Mouse (Mus musculus) kidney, adult 9 months (tissue): ENCODE measurements around the gene H2al1h.
"Not testable (repeated sequence)": the region's sequence is repeated elsewhere in the genome, so short reads cannot be mapped to it uniquely, and the experiment has no call there.

Experiments
- DNase-seq: peaks from one replicate; pipeline ENCODE4 v3.0.0; 2022

The H2al1h gene

GRCm38 (mm10) chrX:11321192-11321591 lies at the start of gene H2al1h:
H2al1h (plus strand) TSS chrX:11321492.
- not testable (repeated sequence) for DNase-seq

DNA sequence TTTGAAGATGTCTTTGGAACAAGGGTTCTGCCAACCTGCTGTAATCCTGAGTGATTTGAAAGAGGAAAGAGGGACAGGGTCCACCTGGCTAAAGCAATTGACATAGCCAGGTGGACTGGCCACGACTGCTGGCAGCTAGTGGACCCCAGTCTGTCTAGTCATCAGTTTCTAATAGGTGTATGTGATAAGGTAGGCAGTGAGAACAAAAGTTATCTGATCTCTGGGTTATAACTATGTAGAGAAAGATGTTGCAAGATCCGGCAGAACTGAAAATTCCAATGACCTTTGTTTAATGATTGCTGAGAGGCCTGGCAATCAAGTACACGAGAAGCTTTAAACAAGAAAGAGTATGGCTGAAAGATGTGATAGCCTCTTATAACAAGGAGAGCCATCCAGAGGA lies 48.1 kb upstream of the H2al1h start:
- DNase-seq: no peak

GRCm38 (mm10) chrX:11277083-11277482 lies 44.2 kb upstream of the H2al1h start:
- DNase-seq: no peak

GRCm38 (mm10) chrX:11280741-11281140 lies 40.6 kb upstream of the H2al1h start:
- DNase-seq: no peak

DNA sequence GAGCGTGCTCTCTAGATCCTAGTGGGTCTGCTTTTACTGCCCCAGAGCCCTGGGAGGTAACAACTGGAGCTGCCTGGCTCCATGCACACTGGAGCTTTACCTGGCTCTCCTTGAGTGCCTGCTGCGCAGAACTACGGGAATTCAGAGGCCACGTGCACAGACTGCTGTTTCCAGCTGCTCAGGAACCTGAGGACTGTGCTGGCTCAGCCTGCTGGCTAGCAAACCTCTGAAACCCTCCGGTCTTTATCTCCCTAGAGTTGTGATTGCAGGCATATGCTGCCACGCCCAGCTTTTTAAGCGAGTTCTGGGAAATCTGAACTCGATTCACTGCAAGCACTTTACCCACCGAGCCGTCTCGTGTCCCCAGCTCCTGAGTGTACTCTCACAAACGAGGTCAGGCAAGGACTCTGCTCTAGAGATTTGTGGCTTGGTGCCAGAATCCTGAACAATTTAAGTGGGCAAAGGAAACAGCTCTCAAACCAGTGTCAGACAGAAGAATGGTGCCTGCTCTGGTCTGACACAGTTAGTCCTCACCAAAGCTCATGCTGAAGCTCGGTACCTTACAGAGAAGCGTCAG lies 32.9 kb upstream of the H2al1h start:
- DNase-seq: peak; percentile 9

GRCm38 (mm10) chrX:11289244-11289643 lies 32.0 kb upstream of the H2al1h start:
- no peak for DNase-seq

DNA sequence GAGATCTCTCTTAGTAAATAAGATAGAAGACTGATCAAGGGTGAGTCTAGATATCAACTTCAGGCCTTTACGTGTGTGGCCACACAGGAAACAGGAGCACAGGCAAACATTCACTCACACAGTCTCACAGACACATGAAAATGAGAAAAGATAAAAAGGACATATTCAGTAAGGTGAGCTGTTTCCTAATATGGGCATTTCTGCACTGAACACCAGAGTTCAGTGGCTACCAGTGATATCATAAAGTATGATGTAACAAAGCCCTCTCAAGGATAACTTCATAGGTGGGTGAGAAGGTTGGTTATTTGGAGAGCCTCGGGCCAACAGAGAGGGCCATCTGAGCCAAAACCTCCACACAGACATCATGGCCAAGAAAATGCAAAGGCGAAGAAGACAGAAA lies 22.3 kb upstream of the H2al1h start, which contains the start of gene H2al1a:
TSS of gene H2al1a (plus strand) at position 301 of the 400 bp plus-strand sequence.
- DNase-seq: not testable (repeated sequence)

DNA sequence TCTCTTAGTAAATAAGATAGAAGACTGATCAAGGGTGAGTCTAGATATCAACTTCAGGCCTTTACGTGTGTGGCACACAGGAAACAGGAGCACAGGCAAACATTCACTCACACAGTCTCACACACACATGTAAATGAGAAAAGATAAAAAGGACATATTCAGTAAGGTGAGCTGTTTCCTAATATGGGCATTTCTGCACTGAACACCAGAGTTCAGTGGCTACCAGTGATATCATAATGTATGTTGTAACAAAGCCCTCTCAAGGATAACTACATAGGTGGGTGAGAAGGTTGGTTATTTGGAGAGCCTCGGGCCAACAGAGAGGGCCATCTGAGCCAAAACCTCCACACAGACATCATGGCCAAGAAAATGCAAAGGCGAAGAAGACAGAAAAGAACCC lies 19.2 kb upstream of the H2al1h start, which contains the start of gene H2al1b:
TSS of gene H2al1b (plus strand) at position 301 of the 400 bp plus-strand sequence.
- DNase-seq: not testable (repeated sequence)

- not testable (repeated sequence) for DNase-seq
Measured at GRCm38 (mm10) chrX:11305355-11305754, 15.9 kb upstream of the H2al1h start, which contains the start of gene H2al1c. H2al1c (plus strand) TSS chrX:11305655.

GRCm38 (mm10) chrX:11308524-11308923 lies 12.8 kb upstream of the H2al1h start, which contains the start of gene H2al1d:
H2al1d (plus strand) TSS chrX:11308824.
- DNase-seq: not testable (repeated sequence)

DNA sequence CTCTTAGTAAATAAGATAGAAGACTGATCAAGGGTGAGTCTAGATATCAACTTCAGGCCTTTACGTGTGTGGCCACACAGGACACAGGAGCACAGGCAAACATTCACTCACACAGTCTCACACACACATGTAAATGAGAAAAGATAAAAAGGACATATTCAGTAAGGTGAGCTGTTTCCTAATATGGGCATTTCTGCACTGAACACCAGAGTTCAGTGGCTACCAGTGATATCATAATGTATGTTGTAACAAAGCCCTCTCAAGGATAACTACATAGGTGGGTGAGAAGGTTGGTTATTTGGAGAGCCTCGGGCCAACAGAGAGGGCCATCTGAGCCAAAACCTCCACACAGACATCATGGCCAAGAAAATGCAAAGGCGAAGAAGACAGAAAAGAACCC lies 9.7 kb upstream of the H2al1h start, which contains the start of gene H2al1e:
TSS of gene H2al1e (plus strand) at position 301 of the 400 bp plus-strand sequence.
- not testable (repeated sequence) for DNase-seq

DNA sequence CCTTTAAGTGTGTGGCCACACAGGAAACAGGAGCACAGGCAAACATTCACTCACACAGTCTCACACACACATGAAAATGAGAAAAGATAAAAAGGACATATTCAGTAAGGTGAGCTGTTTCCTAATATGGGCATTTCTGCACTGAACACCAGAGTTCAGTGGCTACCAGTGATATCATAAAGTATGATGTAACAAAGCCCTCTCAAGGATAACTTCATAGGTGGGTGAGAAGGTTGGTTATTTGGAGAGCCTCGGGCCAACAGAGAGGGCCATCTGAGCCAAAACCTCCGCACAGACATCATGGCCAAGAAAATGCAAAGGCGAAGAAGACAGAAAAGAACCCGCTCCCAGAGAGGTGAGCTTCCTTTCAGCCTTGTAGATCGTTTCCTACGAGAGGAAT lies 6.4 kb upstream of the H2al1h start, which contains the start of gene H2al1f:
TSS of gene H2al1f (plus strand) at position 301 of the 400 bp plus-strand sequence.
- DNase-seq: not testable (repeated sequence)

DNA sequence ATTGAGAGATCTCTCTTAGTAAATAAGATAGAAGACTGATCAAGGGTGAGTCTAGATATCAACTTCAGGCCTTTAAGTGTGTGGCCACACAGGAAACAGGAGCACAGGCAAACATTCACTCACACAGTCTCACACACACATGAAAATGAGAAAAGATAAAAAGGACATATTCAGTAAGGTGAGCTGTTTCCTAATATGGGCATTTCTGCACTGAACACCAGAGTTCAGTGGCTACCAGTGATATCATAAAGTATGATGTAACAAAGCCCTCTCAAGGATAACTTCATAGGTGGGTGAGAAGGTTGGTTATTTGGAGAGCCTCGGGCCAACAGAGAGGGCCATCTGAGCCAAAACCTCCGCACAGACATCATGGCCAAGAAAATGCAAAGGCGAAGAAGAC lies 3.3 kb upstream of the H2al1h start, which contains the start of gene H2al1g:
TSS of gene H2al1g (plus strand) at position 301 of the 400 bp plus-strand sequence.
- DNase-seq: not testable (repeated sequence)

DNA sequence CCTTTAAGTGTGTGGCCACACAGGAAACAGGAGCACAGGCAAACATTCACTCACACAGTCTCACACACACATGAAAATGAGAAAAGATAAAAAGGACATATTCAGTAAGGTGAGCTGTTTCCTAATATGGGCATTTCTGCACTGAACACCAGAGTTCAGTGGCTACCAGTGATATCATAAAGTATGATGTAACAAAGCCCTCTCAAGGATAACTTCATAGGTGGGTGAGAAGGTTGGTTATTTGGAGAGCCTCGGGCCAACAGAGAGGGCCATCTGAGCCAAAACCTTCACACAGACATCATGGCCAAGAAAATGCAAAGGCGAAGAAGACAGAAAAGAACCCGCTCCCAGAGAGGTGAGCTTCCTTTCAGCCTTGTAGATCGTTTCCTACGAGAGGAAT lies 3.1 kb downstream of the H2al1h start, which contains the start of gene H2al1i:
TSS of gene H2al1i (plus strand) at position 301 of the 400 bp plus-strand sequence.
- DNase-seq: not testable (repeated sequence)

DNA sequence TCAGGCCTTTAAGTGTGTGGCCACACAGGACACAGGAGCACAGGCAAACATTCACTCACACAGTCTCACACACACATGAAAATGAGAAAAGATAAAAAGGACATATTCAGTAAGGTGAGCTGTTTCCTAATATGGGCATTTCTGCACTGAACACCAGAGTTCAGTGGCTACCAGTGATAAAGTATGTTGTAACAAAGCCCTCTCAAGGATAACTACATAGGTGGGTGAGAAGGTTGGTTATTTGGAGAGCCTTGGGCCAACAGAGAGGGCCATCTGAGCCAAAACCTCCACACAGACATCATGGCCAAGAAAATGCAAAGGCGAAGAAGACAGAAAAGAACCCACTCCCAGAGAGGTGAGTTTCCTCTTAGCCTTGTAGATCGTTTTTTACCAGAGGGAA lies 6.2 kb downstream of the H2al1h start, which contains the start of gene H2al1j:
TSS of gene H2al1j (plus strand) at position 301 of the 400 bp plus-strand sequence.
- DNase-seq: not testable (repeated sequence)

GRCm38 (mm10) chrX:11345762-11346161 lies 24.5 kb downstream of the H2al1h start:
- DNase-seq: no peak

GRCm38 (mm10) chrX:11346756-11347155 lies 25.5 kb downstream of the H2al1h start:
- DNase-seq: no peak

DNA sequence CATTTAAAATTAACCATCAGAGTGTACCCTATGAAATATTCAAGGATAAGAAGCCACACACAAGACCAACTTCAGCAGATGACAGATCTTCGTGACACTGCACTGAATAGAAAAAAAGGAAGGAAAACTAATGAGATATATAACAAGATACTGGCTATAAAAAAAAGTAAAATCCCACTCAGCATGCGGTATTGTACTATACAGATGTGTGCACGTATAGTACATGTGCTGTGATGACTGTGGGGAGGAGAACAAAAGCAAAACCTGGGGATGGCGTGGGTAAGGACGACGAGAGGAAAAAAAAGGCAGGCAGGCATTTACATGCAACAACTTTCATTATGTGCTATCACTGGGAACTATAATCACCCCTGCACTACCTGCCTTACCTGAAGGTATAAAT lies 39.5 kb downstream of the H2al1h start:
- no peak for DNase-seq

- no peak for DNase-seq
Measured at GRCm38 (mm10) chrX:11361261-11361660, 40.0 kb downstream of the H2al1h start.

- DNase-seq: no peak
Measured at GRCm38 (mm10) chrX:11363890-11364289, 42.6 kb downstream of the H2al1h start.

- DNase-seq: no peak
Measured at GRCm38 (mm10) chrX:11365151-11365550, 43.9 kb downstream of the H2al1h start.
